Comparison of ENCODE assay signal across 18 mouse cellular contexts in the genomic region with DNA sequence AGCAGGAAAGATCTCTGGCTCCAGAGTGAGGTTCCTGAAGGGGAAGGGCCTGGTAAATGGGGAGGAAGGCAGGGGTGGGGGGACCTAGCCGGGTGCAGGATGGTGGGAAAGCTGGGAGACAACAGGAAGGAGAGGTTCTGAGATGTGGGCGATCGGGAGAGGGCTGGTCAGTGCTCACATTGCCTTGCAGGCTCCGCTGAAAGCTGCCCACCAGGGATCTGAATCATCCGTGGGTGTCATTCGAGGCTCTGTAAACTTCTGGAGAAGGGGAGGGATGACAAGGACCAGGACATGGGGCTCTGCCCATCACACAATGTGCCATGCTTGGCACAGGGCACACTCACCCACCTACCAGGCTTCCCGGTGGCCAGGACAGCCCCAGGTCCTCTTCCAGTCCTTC. TPM values are rescaled to one million over a fixed set of nuclear protein-coding genes. Genes with fewer than 3 reads are reported as not detected.
A peak's percentile ranks its signal among the peaks of the same experiment; 100 is the strongest.
DNase-seq lines count a peak whose midpoint lies in the region; ATAC-seq and TF ChIP-seq lines count a peak whose summit lies in the region.
"Had no signal": no experiment of that assay in that cellular context is flagged by ENCODE, and none has a peak within 500 bp of the region (broad histone marks: within the 10 kb centered on the region; RNA-seq: fewer than 3 reads in every experiment).

No protein-coding gene starts in this region.

- no peaks in the 10 kb centered on the region for H3K27me3 ChIP-seq in kidney, embryonic 15.5 days
- H3K27me3 ChIP-seq in G1E (ENCODE audit: insufficient read depth, low read length) = no peaks in the 10 kb centered on the region
- H3K27me3 ChIP-seq in intestine, postnatal 0 days (replicated peaks; ENCODE audit: control insufficient read depth, insufficient read depth, low read length) = no peaks in the 10 kb centered on the region
- H3K27me3 ChIP-seq: heart, embryonic 15.5 days; hindbrain, embryonic 13.5 days; neural tube, embryonic 12.5 days had no signal

- H3K9me3 ChIP-seq in kidney, embryonic 15.5 days (replicated peaks) = no peaks in the 10 kb centered on the region
- no peaks in the 10 kb centered on the region for H3K9me3 ChIP-seq in G1E (replicated peaks)
- H3K9me3 ChIP-seq in intestine, postnatal 0 days (ENCODE audit: control insufficient read depth) = no peaks in the 10 kb centered on the region
- H3K9me3 ChIP-seq: heart, embryonic 15.5 days; hindbrain, embryonic 13.5 days; neural tube, embryonic 12.5 days had no signal

- no peak overlapping the region for H3K4me3 ChIP-seq in kidney, embryonic 15.5 days (replicated peaks)
- H3K4me3 ChIP-seq in G1E (ENCODE audit: low read depth, low read length) = peak overlapping the region; percentile 21; the same call in 1 of the 2 replicates
- no peak overlapping the region for H3K4me3 ChIP-seq in intestine, postnatal 0 days (ENCODE audit: low read depth, low read length)
- H3K4me3 ChIP-seq: heart, embryonic 15.5 days; hindbrain, embryonic 13.5 days; neural tube, embryonic 12.5 days had no signal

- TF ChIP-seq CTCF in G1E (IDR thresholded peaks at IDR 0.05; ENCODE audit: low read depth, low read length) = no peak
- no peak for TF ChIP-seq CTCF in intestine, postnatal 0 days (IDR thresholded peaks at IDR 0.05; ENCODE audit: low read depth)

- no peak for DNase-seq in kidney, postnatal 10 days
- DNase-seq in G1E (ENCODE audit: low spot score) (no peak), ZHBTc4 (ENCODE audit: low read depth, low spot score) (peak; percentile 20)
- no peak for DNase-seq in urinary bladder, postnatal 36 days (ENCODE audit: low spot score in 2 of 2)
- DNase-seq: adrenal gland, postnatal 36 days; forebrain, postnatal 0 days; kidney, adult 8-10 months; lung, postnatal 14 days; thymus, postnatal 25 days had no signal

- no peak for ATAC-seq in kidney, embryonic 15.5 days (replicated peaks; ENCODE audit: low FRiP score)
- ATAC-seq in G1E (ENCODE audit: extremely low read depth, insufficient number of reproducible peaks, low FRiP score, poor library complexity, severe bottlenecking) = no peak
- no peak for ATAC-seq in intestine, postnatal 0 days
- ATAC-seq in activated CD4-positive, CD25-positive, alpha-beta regulatory T cell, adult 4 months = no peak
- no peak for ATAC-seq in erythroid progenitor cell, adult 5-6 weeks (replicated peaks; ENCODE audit: low FRiP score, poor library complexity, severe bottlenecking)
- ATAC-seq: CD4-positive, CD25-positive, alpha-beta regulatory T cell, adult 4 months; forebrain, postnatal 0 days had no signal

- 69% methylated on average over 7 of the region's 7 CpGs for WGBS in kidney, embryonic 15.5 days
- WGBS in intestine, postnatal 0 days = 71% methylated on average over 7 of the region's 7 CpGs

- H3K9ac ChIP-seq in kidney, embryonic 15.5 days = no peak overlapping the region
- no peak overlapping the region for H3K9ac ChIP-seq in intestine, postnatal 0 days (ENCODE audit: low read depth, low read length)
- H3K9ac ChIP-seq: forebrain, postnatal 0 days; heart, embryonic 15.5 days; hindbrain, embryonic 13.5 days; neural tube, embryonic 12.5 days had no signal

- no peak overlapping the region for H3K4me2 ChIP-seq in kidney, embryonic 15.5 days
- H3K4me2 ChIP-seq in intestine, postnatal 0 days (replicated peaks; ENCODE audit: low read depth) = no peak overlapping the region
- H3K4me2 ChIP-seq: heart, embryonic 15.5 days; hindbrain, embryonic 13.5 days; neural tube, embryonic 12.5 days had no signal

- peaks cover 43% of the 10 kb centered on the region for H3K4me1 ChIP-seq in kidney, embryonic 15.5 days
- peaks cover 75% of the 10 kb centered on the region for H3K4me1 ChIP-seq in G1E (ENCODE audit: insufficient read depth, low read depth, low read length)
- peaks cover 8% of the 10 kb centered on the region; the same call in 1 of the 2 replicates for H3K4me1 ChIP-seq in intestine, postnatal 0 days (replicated peaks; ENCODE audit: control insufficient read depth, insufficient read depth, low read length)

- H3K27ac ChIP-seq in kidney, embryonic 15.5 days = 0 out of 2 replicates have a peak overlapping the region, but pooled peaks have one; percentile 13
- peak overlapping the region; percentile 22; the same call in 1 of the 2 replicates for H3K27ac ChIP-seq in intestine, postnatal 0 days (ENCODE audit: low read depth, low read length)
- H3K27ac ChIP-seq: heart, embryonic 15.5 days; hindbrain, embryonic 13.5 days; neural tube, embryonic 12.5 days; stomach, postnatal 0 days had no signal

- H3K36me3 ChIP-seq in kidney, embryonic 15.5 days = peaks cover 48% of the 10 kb centered on the region
- H3K36me3 ChIP-seq in G1E (replicated peaks) = peaks cover 69% of the 10 kb centered on the region
- H3K36me3 ChIP-seq in intestine, postnatal 0 days (ENCODE audit: control insufficient read depth, insufficient read depth) = peaks cover 22% of the 10 kb centered on the region

RNA-seq across cellular contexts. Expression of a gene that starts 4.1 kb away (rescaled TPM):
- polyA plus RNA-seq in kidney, embryonic 15.5 days (2015; fragmentation: Nextera tagmentation; extraction: Ambion mirVana) = 1,077 and 1,119 TPM in 2 replicates
- total RNA-seq in G1E (2014; fragmentation: Nextera tagmentation) = 149 and 190 TPM in 2 replicates
- total RNA-seq in G1E (2017) = 81.1 and 107 TPM in 2 replicates
- polyA plus RNA-seq in G1E (2012) = 29.5 and 38.8 TPM in 2 replicates
- 539 and 575 TPM in 2 replicates for polyA plus RNA-seq in intestine, postnatal 0 days (2015; fragmentation: Nextera tagmentation; extraction: Ambion mirVana)
- 1,000 to 10,000 TPM; 1,290 to 1,880 TPM for polyA plus RNA-seq in activated CD4-positive, CD25-positive, alpha-beta regulatory T cell, adult 4 months (2017; shearing (Covaris generic))
- 733 and 902 TPM in 2 replicates for total RNA-seq in erythroid progenitor cell, adult 5-6 weeks (2015; ENCODE audit: low replicate concordance)
- 361 and 381 TPM in 2 replicates for total RNA-seq in erythroid progenitor cell, adult 5-6 weeks (2017; ENCODE audit: low replicate concordance)

RNA-seq across cellular contexts. Expression of a gene that starts 4.7 kb away (rescaled TPM):
- polyA plus RNA-seq in kidney, embryonic 15.5 days (2015; fragmentation: Nextera tagmentation; extraction: Ambion mirVana) = 49.9 and 52.0 TPM in 2 replicates
- total RNA-seq in G1E (2014; fragmentation: Nextera tagmentation) = 6.0 and 11.6 TPM in 2 replicates
- total RNA-seq in G1E (2017) = 11.0 and 17.1 TPM in 2 replicates
- 12.7 and 16.5 TPM in 2 replicates for polyA plus RNA-seq in G1E (2012)
- 42.2 and 43.2 TPM in 2 replicates for polyA plus RNA-seq in intestine, postnatal 0 days (2015; fragmentation: Nextera tagmentation; extraction: Ambion mirVana)
- polyA plus RNA-seq in activated CD4-positive, CD25-positive, alpha-beta regulatory T cell, adult 4 months (2017; shearing (Covaris generic)) = 1 to 10 TPM; 9.3 to 10.0 TPM
- total RNA-seq in erythroid progenitor cell, adult 5-6 weeks (2015; ENCODE audit: low replicate concordance) = 2.9 TPM in 1 of 2 replicates, not detected in the other
- 0.30 and 0.39 TPM in 2 replicates for total RNA-seq in erythroid progenitor cell, adult 5-6 weeks (2017; ENCODE audit: low replicate concordance)

RNA-seq across cellular contexts. Expression of a gene that starts 13.9 kb away (rescaled TPM):
- polyA plus RNA-seq in kidney, embryonic 15.5 days (2015; fragmentation: Nextera tagmentation; extraction: Ambion mirVana) = 27.9 and 30.6 TPM in 2 replicates
- total RNA-seq in G1E (2014; fragmentation: Nextera tagmentation) (6.9 and 7.7 TPM in 2 replicates), G1E (2017) (2.6 and 3.1 TPM in 2 replicates)
- 2.3 and 3.1 TPM in 2 replicates for polyA plus RNA-seq in G1E (2012)
- polyA plus RNA-seq in intestine, postnatal 0 days (2015; fragmentation: Nextera tagmentation; extraction: Ambion mirVana) = 35.9 and 38.1 TPM in 2 replicates
- 10 to 100 TPM in 1 of 2 experiments, 1 to 10 TPM in 1; 8.1 to 10.1 TPM for polyA plus RNA-seq in activated CD4-positive, CD25-positive, alpha-beta regulatory T cell, adult 4 months (2017; shearing (Covaris generic))
- total RNA-seq in erythroid progenitor cell, adult 5-6 weeks (2015; ENCODE audit: low replicate concordance) = 1.3 TPM in 1 of 2 replicates, not detected in the other
- 0.91 TPM in 1 of 2 replicates, not detected in the other for total RNA-seq in erythroid progenitor cell, adult 5-6 weeks (2017; ENCODE audit: low replicate concordance)

RNA-seq across cellular contexts. Expression of a gene that starts 14.1 kb away (rescaled TPM):
- 55.5 and 56.8 TPM in 2 replicates for polyA plus RNA-seq in kidney, embryonic 15.5 days (2015; fragmentation: Nextera tagmentation; extraction: Ambion mirVana)
- total RNA-seq in G1E (2014; fragmentation: Nextera tagmentation) (4.8 and 5.7 TPM in 2 replicates), G1E (2017) (7.7 and 8.4 TPM in 2 replicates)
- 22.4 and 24.0 TPM in 2 replicates for polyA plus RNA-seq in G1E (2012)
- 20.8 and 21.0 TPM in 2 replicates for polyA plus RNA-seq in intestine, postnatal 0 days (2015; fragmentation: Nextera tagmentation; extraction: Ambion mirVana)
- 10 to 100 TPM; 12.7 to 13.0 TPM for polyA plus RNA-seq in activated CD4-positive, CD25-positive, alpha-beta regulatory T cell, adult 4 months (2017; shearing (Covaris generic))
- total RNA-seq in erythroid progenitor cell, adult 5-6 weeks (2015; ENCODE audit: low replicate concordance) = 3.2 and 3.4 TPM in 2 replicates
- total RNA-seq in erythroid progenitor cell, adult 5-6 weeks (2017; ENCODE audit: low replicate concordance) = 0.77 and 2.0 TPM in 2 replicates

RNA-seq across cellular contexts. Expression of a gene that starts 19.7 kb away (rescaled TPM):
- 118 and 140 TPM in 2 replicates for polyA plus RNA-seq in kidney, embryonic 15.5 days (2015; fragmentation: Nextera tagmentation; extraction: Ambion mirVana)
- total RNA-seq in G1E (2014; fragmentation: Nextera tagmentation) = 9.2 and 9.9 TPM in 2 replicates
- 2.8 and 3.0 TPM in 2 replicates for total RNA-seq in G1E (2017)
- polyA plus RNA-seq in G1E (2012) = 18.9 and 22.1 TPM in 2 replicates
- polyA plus RNA-seq in intestine, postnatal 0 days (2015; fragmentation: Nextera tagmentation; extraction: Ambion mirVana) = 13.8 and 15.7 TPM in 2 replicates
- polyA plus RNA-seq in activated CD4-positive, CD25-positive, alpha-beta regulatory T cell, adult 4 months (2017; shearing (Covaris generic)) = 1 to 10 TPM; 4.5 to 4.8 TPM
- 9.2 TPM in 1 of 2 replicates, not detected in the other for total RNA-seq in erythroid progenitor cell, adult 5-6 weeks (2015; ENCODE audit: low replicate concordance)
- not detected in 2 replicates for total RNA-seq in erythroid progenitor cell, adult 5-6 weeks (2017; ENCODE audit: low replicate concordance)

Comparison
In these comparisons a context has a peak if more than half of its experiments do, and no peak if none do; other contexts are left out.
1. RNA of a gene that starts 4.1 kb away (polyA plus RNA-seq): 1,290 to 1,880 TPM in activated CD4-positive, CD25-positive, alpha-beta regulatory T cell, adult 4 months, 1,077 to 1,119 TPM in kidney, embryonic 15.5 days and 539 to 575 TPM in intestine, postnatal 0 days; 29.5 to 38.8 TPM in G1E; every median in the first group is over 10 times any median in the second.